Mouse (Mus musculus) hindbrain, embryonic 13.5 days (tissue): Measurements from ENCODE around the gene Prep. TPM values are rescaled to one million over a fixed set of nuclear protein-coding genes. Genes with fewer than 3 reads are reported as not detected.
"Not testable (repeated sequence)": the region's sequence is repeated elsewhere in the genome, so short reads cannot be mapped to it uniquely, and the experiment has no call there.

Experiments used
- ATAC-seq: fragments of 200-750 bp; cut with Nextera tagmentation; 2 replicates; pipeline ENCODE4 v1.8.0; 2017; ENCODE audit warnings: moderate TSS enrichment; ENCODE audit not compliant: low FRiP score
- H3K27ac ChIP-seq: fragments of 300-500 bp; sonication (generic); 2 replicates; pipeline ENCODE4 v1.5.1; 2015; ENCODE audit warnings: inconsistent platforms, mild to moderate bottlenecking, moderate library complexity
- H3K27me3 ChIP-seq: fragments of 300-500 bp; sonication (generic); 2 replicates; pipeline ENCODE4 v1.6.1; 2015; ENCODE audit warnings: mild to moderate bottlenecking, inconsistent platforms
- H3K36me3 ChIP-seq: fragments of 300-500 bp; sonication (generic); 2 replicates; pipeline ENCODE4 v1.6.1; 2015; ENCODE audit warnings: mild to moderate bottlenecking, inconsistent platforms
- H3K4me1 ChIP-seq: fragments of 300-500 bp; sonication (generic); replicated peaks from 2 replicates; pipeline ENCODE4 v1.6.1; 2015; ENCODE audit warnings: inconsistent platforms
- H3K4me2 ChIP-seq: fragments of 300-500 bp; sonication (generic); 2 replicates; pipeline ENCODE4 v1.6.1; 2015; ENCODE audit warnings: inconsistent platforms, mild to moderate bottlenecking, moderate library complexity
- H3K4me3 ChIP-seq: fragments of 300-500 bp; sonication (generic); 2 replicates; pipeline ENCODE4 v1.5.1; 2015; ENCODE audit warnings: mild to moderate bottlenecking, inconsistent platforms
- H3K9ac ChIP-seq: fragments of 300-500 bp; sonication (generic); 2 replicates; pipeline ENCODE4 v1.6.1; 2015; ENCODE audit warnings: mild to moderate bottlenecking, inconsistent platforms
- H3K9me3 ChIP-seq: fragments of 300-500 bp; sonication (generic); 2 replicates; pipeline ENCODE4 v1.6.1; 2016; ENCODE audit warnings: inconsistent platforms
- WGBS: fragments of 180-500 bp; shearing (Covaris S2); methylation state at CpG from one replicate; pipeline ENCODE4 v1.1.7; 2015; 5-methylcytosine and 5-hydroxymethylcytosine counted together
- polyA plus RNA-seq: library from polyadenylated mRNA; unstranded; fragments of >200 nt; fragmentation: Nextera tagmentation; extraction: Ambion mirVana; gene quantifications from 2 replicates; pipeline ENCODE4 v1.2.1, GENCODE M21; 2015

The Prep gene
- polyA plus RNA-seq, 1 experiment from 2014 or later: 24.8 TPM

- Histone ChIP-seq H3K9ac (no peak overlapping the region), H3K36me3 (peaks cover 10% of the 10 kb centered on the region), H3K4me1 (peaks cover 38% of the 10 kb centered on the region), H3K27me3 (no peaks in the 10 kb centered on the region), H3K4me2 (no peak overlapping the region), H3K4me3 (no peak overlapping the region), H3K9me3 (no peaks in the 10 kb centered on the region), H3K27ac (no peak overlapping the region)
- 90% methylated on average over 6 of the region's 6 CpGs for WGBS
- no peak for ATAC-seq
These were observed 13.5 kb downstream of the Prep start for GRCm38 (mm10) chr10:45080490-45080889.

- peaks cover 18% of the 10 kb centered on the region for H3K4me1 ChIP-seq
- no peak overlapping the region for H3K27ac ChIP-seq
- no peaks in the 10 kb centered on the region for H3K27me3 ChIP-seq
- no peak for ATAC-seq
- no peak overlapping the region for H3K4me3 ChIP-seq
- no peak overlapping the region for H3K9ac ChIP-seq
- no peak overlapping the region for H3K4me2 ChIP-seq
- no peaks in the 10 kb centered on the region for H3K9me3 ChIP-seq
- H3K36me3 ChIP-seq: peaks cover 10% of the 10 kb centered on the region
- 57% methylated on average over 2 of the region's 2 CpGs for WGBS
These were observed 15.7 kb downstream of the Prep start for GRCm38 (mm10) chr10:45082730-45083129.

- not testable (repeated sequence) for H3K27ac ChIP-seq, ATAC-seq
These were observed 17.0 kb downstream of the Prep start for GRCm38 (mm10) chr10:45084002-45084401.

GRCm38 (mm10) chr10:45084471-45084870 lies 17.5 kb downstream of the Prep start:
- WGBS: 27% methylated on average over 3 of the region's 3 CpGs
- Histone ChIP-seq H3K27me3 (no peaks in the 10 kb centered on the region), H3K27ac (0 out of 2 replicates have a peak overlapping the region, but pooled peaks have one; percentile 42), H3K4me2 (no peak overlapping the region), H3K9ac (peak overlapping the region; percentile 39; the same call in 1 of the 2 replicates), H3K36me3 (peaks cover 6% of the 10 kb centered on the region; the same call in 1 of the 2 replicates), H3K4me3 (no peak overlapping the region), H3K9me3 (no peaks in the 10 kb centered on the region), H3K4me1 (peaks cover 18% of the 10 kb centered on the region)
- peak; percentile 26; the same call in 1 of the 2 replicates for ATAC-seq

More at GRCm38 (mm10) chr10:45084002-45084401, 17.0 kb downstream of the Prep start:
- not testable (repeated sequence) for H3K36me3 ChIP-seq, H3K27me3 ChIP-seq, H3K9me3 ChIP-seq, H3K4me2 ChIP-seq, H3K4me3 ChIP-seq
- peak overlapping the region; percentile 39; the same call in 1 of the 2 replicates for H3K9ac ChIP-seq
- WGBS: 40% methylated on average over 7 of the region's 7 CpGs
- H3K4me1 ChIP-seq: peaks cover 18% of the 10 kb centered on the region

GRCm38 (mm10) chr10:45085315-45085714 lies 18.3 kb downstream of the Prep start:
- Histone ChIP-seq H3K4me2 (no peak overlapping the region), H3K9me3 (no peaks in the 10 kb centered on the region), H3K4me1 (peaks cover 23% of the 10 kb centered on the region), H3K27ac (no peak overlapping the region), H3K27me3 (no peaks in the 10 kb centered on the region), H3K9ac (no peak overlapping the region), H3K4me3 (no peak overlapping the region), H3K36me3 (peaks cover under 1% of the 10 kb centered on the region; the same call in 1 of the 2 replicates)
- 92% methylated on average over 2 of the region's 2 CpGs for WGBS
- ATAC-seq: no peak

GRCm38 (mm10) chr10:45086637-45087036 lies 19.6 kb downstream of the Prep start:
- 60% methylated on average over 5 of the region's 5 CpGs for WGBS
- peaks cover 23% of the 10 kb centered on the region for H3K4me1 ChIP-seq
- no peak overlapping the region for H3K4me3 ChIP-seq
- no peak overlapping the region for H3K9ac ChIP-seq
- no peaks in the 10 kb centered on the region for H3K27me3 ChIP-seq
- ATAC-seq: no peak
- peaks cover 3% of the 10 kb centered on the region; the same call in 1 of the 2 replicates for H3K36me3 ChIP-seq
- H3K27ac ChIP-seq: no peak overlapping the region
- H3K4me2 ChIP-seq: no peak overlapping the region
- no peaks in the 10 kb centered on the region for H3K9me3 ChIP-seq

- no peak overlapping the region for H3K4me3 ChIP-seq
- 64% methylated on average over 8 of the region's 8 CpGs for WGBS
- H3K36me3 ChIP-seq: peaks cover 37% of the 10 kb centered on the region
- H3K27me3 ChIP-seq: no peaks in the 10 kb centered on the region
- H3K9ac ChIP-seq: no peak overlapping the region
- H3K4me2 ChIP-seq: no peak overlapping the region
- ATAC-seq: no peak
- no peaks in the 10 kb centered on the region for H3K9me3 ChIP-seq
- H3K4me1 ChIP-seq: 0 out of 2 replicates have a peak, but pooled peaks cover 11% of the 10 kb centered on the region
- H3K27ac ChIP-seq: no peak overlapping the region
These were observed 24.6 kb downstream of the Prep start for GRCm38 (mm10) chr10:45091462-45092079.

- H3K9ac ChIP-seq: no peak overlapping the region
- no peak overlapping the region for H3K27ac ChIP-seq
- ATAC-seq: no peak
- peaks cover 45% of the 10 kb centered on the region for H3K36me3 ChIP-seq
- 77% methylated on average over 12 of the region's 12 CpGs for WGBS
- H3K27me3 ChIP-seq: no peaks in the 10 kb centered on the region
- H3K4me1 ChIP-seq: 0 out of 2 replicates have a peak, but pooled peaks cover 11% of the 10 kb centered on the region
- H3K4me3 ChIP-seq: no peak overlapping the region
- no peak overlapping the region for H3K4me2 ChIP-seq
- no peaks in the 10 kb centered on the region for H3K9me3 ChIP-seq
These were observed 25.4 kb downstream of the Prep start for GRCm38 (mm10) chr10:45092080-45093056.

GRCm38 (mm10) chr10:45098751-45099150 lies 31.7 kb downstream of the Prep start:
- ATAC-seq: no peak
- Histone ChIP-seq H3K27ac (no peak overlapping the region), H3K36me3 (peaks cover 55% of the 10 kb centered on the region), H3K9me3 (no peaks in the 10 kb centered on the region), H3K4me3 (no peak overlapping the region), H3K4me2 (no peak overlapping the region), H3K9ac (no peak overlapping the region), H3K27me3 (no peaks in the 10 kb centered on the region), H3K4me1 (peaks cover 7% of the 10 kb centered on the region)
- 86% methylated on average over 2 of the region's 2 CpGs for WGBS

- 79% methylated on average over 11 of the region's 11 CpGs for WGBS
- Histone ChIP-seq H3K4me2 (no peak overlapping the region), H3K9ac (no peak overlapping the region), H3K4me3 (no peak overlapping the region), H3K4me1 (peaks cover 13% of the 10 kb centered on the region), H3K27me3 (no peaks in the 10 kb centered on the region), H3K36me3 (peaks cover 45% of the 10 kb centered on the region), H3K9me3 (no peaks in the 10 kb centered on the region), H3K27ac (no peak overlapping the region)
- no peak for ATAC-seq
These were observed 33.5 kb downstream of the Prep start for GRCm38 (mm10) chr10:45100473-45100872.

GRCm38 (mm10) chr10:45103184-45103583 lies 36.2 kb downstream of the Prep start:
- H3K4me1 ChIP-seq: peaks cover 13% of the 10 kb centered on the region
- peaks cover 36% of the 10 kb centered on the region for H3K36me3 ChIP-seq
- H3K4me3 ChIP-seq: no peak overlapping the region
- no peak overlapping the region for H3K4me2 ChIP-seq
- H3K9ac ChIP-seq: no peak overlapping the region
- peak; percentile 87 for ATAC-seq
- H3K27ac ChIP-seq: peak overlapping the region; percentile 86
- 17% methylated on average over 11 of the region's 11 CpGs for WGBS
- no peaks in the 10 kb centered on the region for H3K9me3 ChIP-seq
- H3K27me3 ChIP-seq: no peaks in the 10 kb centered on the region

GRCm38 (mm10) chr10:45104098-45104497 lies 37.1 kb downstream of the Prep start:
- 31% methylated on average over 7 of the region's 7 CpGs for WGBS
- peak overlapping the region; percentile 86 for H3K27ac ChIP-seq

More at GRCm38 (mm10) chr10:45104098-45104497, 37.1 kb downstream of the Prep start:
- Histone ChIP-seq H3K9me3 (no peaks in the 10 kb centered on the region), H3K27me3 (no peaks in the 10 kb centered on the region), H3K4me2 (no peak overlapping the region), H3K9ac (no peak overlapping the region), H3K36me3 (peaks cover 34% of the 10 kb centered on the region), H3K4me3 (no peak overlapping the region), H3K4me1 (peaks cover 13% of the 10 kb centered on the region)
- ATAC-seq: peak; percentile 43
